Mouse (Mus musculus): Measurements from ENCODE around the gene Thsd7a.

Gene Thsd7a

GRCm38 (mm10) chr6:12649633-12650032 is 99.6 kb downstream of the Thsd7a start:
- DNase-seq: no peak

DNA sequence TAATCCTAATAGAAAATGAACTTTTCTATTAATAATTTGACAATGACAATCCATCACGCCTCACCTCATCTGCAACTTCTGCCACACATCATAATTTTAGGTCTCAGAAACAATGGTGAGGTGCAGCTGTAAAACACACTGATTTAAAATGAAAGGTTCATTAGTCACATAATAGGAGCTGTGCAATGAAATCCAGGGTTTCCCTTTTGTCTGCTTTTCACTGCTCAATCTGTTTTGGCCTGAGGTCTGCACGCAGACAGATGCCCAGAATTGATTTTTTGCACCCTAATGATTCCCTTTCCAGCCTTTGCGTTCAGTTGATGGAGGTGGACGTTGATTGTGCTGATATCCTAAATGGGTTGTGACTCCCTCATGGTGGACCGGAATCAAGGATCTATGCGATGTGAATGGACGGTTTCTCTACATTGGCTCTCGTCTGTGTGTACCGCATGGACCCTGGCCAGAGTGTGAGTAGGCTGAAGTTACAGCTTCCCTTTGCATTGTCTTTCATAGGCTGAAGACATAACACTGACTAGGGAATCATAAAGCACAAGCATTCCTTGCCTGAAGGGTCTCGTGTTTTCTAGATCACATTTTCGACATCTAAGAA is 120.5 kb downstream of the Thsd7a start:
- no peak for DNase-seq

GRCm38 (mm10) chr6:12606638-12607246 is 142.5 kb downstream of the Thsd7a start:
- no peak for DNase-seq

DNA sequence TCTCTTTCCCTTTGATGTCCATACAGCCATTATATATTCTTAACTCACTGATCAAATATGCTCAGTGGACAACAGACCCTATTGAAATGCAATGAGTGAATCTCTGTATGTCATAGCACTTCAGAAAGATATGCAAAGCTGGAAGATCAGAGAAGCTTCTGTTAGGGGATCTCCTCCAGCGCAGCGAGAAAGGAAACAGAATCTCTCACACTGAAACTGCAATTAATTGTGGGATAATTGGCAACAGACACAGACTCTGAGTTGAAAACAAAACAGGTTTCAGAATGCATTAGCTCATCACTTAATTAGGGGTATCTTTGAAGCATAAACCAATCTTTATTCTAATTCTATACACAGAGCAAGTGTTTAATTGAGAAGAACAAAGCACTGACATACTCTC is 146.3 kb downstream of the Thsd7a start:
- no peak for DNase-seq

- no peak for DNase-seq
Measured at GRCm38 (mm10) chr6:12602161-12602560, 147.0 kb downstream of the Thsd7a start.

GRCm38 (mm10) chr6:12584456-12584855 is 164.8 kb downstream of the Thsd7a start:
- no peak for DNase-seq

GRCm38 (mm10) chr6:12581143-12581542 is 168.1 kb downstream of the Thsd7a start:
- DNase-seq: no peak

DNA sequence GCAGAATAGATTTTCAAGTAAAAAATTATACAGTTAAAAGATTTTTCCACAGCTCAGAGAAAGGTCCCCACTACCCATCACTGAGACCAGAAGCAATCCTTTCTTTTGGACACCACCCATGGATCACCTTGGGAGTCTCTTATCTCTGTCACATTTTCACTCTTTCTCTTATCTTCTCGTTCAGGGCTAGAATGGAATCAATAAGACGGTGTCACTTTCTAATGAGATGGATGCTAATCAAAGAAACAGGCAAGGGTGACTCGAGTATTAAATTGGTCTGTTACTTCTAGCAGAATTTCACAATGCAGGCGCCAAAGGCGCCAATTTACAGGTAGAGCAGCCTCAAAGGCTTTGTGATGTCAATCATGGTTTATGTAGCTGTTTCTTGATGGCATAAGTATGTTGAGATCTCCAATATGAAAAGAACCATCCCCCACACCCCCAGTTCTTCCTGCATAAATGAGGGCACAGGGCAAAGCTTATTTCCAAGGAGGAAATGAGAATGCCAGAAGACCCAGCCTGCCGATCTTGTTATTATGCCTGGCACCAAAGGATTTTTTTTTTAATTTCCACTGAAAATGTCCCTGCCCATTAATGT is 173.5 kb downstream of the Thsd7a start:
- DNase-seq: no peak

GRCm38 (mm10) chr6:12572202-12572601 is 177.0 kb downstream of the Thsd7a start:
- DNase-seq: no peak

GRCm38 (mm10) chr6:12565136-12565535 is 184.1 kb downstream of the Thsd7a start:
- DNase-seq: no peak

DNA sequence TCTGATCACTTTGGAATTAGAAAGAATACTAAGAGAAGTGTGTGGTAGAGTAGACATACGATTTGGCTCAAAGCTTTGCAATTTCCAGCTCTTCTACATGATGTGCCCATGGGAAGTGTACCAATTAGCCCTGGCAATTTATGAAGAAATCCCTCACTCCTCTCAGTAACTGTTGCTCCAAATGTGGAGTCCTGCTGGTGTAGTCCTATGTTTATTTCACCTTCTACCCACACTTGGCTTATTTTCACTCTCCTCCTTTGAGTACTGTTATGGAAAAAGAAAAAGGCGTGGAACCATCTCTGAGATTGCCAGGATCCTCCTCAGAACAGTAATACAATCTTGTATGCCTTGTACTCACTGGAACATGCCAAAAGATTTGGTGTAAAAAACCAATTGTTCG is 186.9 kb downstream of the Thsd7a start:
- DNase-seq: no peak

DNA sequence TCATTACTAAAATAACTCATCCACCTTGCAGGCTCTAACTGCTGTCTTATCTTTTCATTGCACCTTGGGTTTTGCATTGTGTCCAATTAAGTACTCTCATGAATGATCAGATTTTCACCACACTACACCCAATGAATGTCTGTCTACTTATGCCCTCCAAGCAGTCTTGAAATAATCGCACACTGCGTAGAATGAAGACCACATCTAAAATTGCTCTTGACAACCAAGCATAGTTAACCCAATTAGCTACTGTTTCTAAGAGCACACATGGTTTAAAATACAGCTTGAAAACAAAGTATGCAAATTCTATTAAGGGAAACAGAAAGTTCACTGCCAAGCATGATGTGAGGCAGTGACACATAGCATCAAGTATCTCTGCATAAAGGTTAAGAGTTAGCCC is 188.7 kb downstream of the Thsd7a start:
- no peak for DNase-seq

DNA sequence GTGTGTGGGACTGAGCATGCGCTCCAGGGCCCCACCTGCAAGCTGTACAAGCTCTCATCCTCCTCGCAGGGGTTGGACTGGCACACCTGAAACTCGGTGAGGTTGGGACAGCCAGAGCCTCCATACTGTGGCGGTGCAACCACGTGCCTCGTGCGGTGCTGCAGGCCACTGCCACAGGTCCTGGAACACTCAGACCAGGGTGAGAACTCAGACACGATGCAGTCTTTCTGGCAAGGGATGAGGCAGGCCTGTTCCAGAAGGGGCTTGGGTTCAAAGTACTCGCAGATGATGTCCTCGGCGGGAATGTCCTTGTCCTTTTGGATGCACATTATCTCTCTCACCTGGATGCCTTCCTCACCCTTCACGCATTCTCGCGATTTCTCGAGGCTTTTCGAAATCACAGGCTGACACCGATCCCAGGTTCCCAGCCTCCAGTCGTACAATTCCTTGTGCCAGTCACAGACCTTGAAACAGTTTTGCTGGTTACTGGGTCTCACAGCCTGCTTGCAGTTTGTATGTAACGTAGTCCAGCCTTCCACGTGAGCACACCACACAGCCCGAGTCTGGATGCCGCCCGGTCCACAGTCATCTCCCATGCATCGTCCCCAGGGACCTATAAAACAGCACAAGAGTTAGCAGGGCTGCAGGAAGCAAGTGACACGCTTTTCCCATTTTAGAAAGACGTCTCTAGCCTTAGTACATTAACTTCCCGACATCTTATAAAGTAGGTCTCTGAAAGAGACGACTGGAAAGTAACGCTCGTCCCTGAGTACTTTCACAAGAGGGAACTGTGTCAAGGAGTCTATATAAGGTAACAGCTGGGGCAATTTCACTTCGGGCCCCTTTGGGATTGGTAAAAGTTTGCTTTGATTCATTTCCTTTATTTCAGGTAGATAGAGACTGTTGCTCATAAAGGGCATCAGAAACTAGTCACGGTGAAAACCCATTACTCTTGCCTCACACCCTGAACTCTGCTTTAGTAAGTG is 193.8 kb downstream of the Thsd7a start:
- DNase-seq: no peak

GRCm38 (mm10) chr6:12551176-12551575 is 198.0 kb downstream of the Thsd7a start:
- DNase-seq: no peak

- no peak for DNase-seq
Measured at GRCm38 (mm10) chr6:12550054-12550655, 199.1 kb downstream of the Thsd7a start.

DNA sequence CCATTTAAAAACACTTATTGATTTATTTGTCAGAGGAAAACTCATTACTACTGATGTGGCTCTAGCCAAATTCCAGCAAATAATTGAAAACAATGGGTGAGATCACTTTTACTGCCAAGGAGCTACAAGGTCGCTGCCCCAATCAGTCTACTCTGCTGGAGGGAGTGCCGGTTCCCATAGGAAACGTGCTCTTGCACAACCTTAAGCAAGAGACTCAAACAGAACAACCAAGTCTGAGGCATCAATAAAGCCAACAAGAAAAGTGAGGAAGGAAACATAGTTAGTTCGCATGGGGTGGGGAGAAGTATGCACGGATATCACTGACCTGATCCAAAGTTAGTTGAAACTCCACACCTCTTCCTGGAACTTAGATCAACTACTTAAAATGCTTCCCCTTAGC is 205.1 kb downstream of the Thsd7a start:
- DNase-seq: no peak

- DNase-seq: no peak
Measured at GRCm38 (mm10) chr6:12542496-12542895, 206.7 kb downstream of the Thsd7a start.

GRCm38 (mm10) chr6:12519121-12519520 is 230.1 kb downstream of the Thsd7a start:
- peak in 1 of 2 experiments; percentile 12 for DNase-seq

DNA sequence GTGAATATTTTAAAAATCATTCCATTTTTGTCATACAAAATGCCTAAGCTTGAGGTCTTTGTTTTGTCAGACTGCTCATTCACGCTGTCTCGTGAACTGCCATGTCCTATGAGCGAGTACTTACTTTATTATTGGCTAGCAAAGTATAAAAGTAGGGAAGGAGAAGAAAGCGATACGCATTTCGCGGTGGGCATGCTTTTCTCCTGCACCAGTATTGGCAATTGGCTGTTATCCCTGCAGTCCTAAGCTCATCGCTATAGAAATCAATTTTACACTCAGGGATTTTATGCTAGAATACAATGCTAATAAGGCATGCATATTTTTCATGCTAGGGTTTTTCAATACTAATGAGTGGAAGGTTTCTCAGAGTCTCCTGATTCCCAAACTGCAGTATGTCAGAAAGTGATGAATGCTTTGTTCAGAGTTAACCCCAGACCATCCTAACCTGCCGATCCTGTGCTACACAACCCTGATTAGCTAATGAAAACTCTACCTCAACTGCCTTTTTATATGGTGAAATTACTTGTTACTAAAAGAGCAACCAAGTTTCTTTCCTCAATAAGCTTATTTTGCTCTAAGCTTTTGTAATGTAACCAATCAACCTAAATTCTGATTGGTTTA is 230.8 kb downstream of the Thsd7a start:
- no peak for DNase-seq

DNA sequence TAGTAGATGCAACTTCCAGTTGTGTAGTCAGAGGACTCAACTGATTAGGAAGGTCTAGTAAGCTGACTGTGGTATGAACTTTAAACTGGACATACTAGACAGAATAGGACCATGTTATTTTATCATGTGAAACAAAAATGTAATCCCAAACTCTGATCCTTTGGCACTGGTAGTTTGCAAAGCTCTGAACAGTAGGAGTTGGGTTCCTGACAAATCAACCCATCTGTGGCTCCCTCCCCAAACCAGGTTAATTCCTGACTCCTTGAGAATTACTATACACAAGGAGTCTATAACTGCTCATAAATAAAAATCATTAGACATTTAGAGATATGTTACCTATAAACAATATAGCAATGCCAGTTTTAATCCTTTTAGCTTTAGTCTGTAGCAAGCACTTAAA is 231.5 kb downstream of the Thsd7a start:
- DNase-seq: no peak

DNA sequence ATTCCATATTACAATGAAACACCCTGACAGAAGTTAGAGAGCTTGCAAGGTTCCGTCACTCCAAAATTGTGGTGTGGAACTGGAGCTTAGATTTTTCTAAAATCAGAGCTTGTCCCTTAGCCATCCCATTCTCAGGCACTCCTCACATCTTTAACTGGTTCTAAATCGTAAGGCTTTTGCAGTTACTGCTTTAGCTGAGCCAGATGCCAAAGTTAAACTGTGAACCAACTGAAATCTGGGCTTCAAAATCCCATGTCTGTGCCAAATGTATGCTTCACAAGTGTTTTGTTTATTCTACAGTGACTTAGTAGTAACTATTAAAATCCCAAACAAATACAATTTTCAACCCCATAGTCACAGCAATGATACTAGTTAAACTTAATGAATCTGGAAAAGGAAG is 242.3 kb downstream of the Thsd7a start:
- no peak for DNase-seq

DNA sequence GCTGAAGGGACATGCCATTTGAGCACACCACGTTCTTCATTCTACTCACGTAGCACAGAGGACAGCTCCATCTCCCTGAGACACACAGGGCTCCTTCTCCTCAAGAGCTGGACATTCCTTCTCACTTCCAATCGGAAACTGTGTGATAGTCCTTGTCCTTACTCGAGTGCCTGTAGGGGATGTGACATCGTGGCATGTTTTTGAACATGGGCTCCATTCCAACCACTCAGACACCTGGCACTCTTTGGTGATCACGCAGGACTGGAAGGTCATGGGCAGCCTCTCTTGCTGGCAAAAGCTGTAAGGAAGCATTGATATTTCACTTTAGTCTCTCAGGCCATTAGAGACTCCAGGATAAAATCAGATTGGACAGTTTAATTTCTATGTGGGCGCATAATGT is 245.3 kb downstream of the Thsd7a start:
- no peak for DNase-seq

DNA sequence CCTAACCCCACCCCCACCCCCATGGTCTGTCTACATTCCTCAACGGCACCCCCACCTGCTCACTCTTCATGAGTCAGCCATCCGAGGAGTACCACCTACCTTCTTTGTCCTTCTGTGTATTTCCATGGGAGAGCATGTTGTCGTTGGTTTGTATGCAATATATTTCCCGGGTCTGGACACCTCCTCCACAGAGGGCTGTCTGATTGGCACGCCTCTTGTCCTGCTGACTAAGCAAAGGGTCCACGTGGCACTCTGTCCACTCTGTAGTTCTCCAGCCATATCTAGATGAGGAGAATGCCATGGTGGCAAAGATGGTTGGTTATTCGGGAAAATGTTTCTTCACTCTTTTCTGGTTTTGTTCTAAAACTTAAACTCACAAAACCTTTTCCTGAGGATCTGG is 248.3 kb downstream of the Thsd7a start:
- DNase-seq: no peak
